Mouse (Mus musculus) B cell, adult 2 months (primary cell): Measurements from ENCODE around the gene Pck1.

ENCODE experiments used
- DNase-seq, 2 experiments: peaks; one replicate each; pipeline ENCODE4 v3.0.0; 2022

The Pck1 gene

DNA sequence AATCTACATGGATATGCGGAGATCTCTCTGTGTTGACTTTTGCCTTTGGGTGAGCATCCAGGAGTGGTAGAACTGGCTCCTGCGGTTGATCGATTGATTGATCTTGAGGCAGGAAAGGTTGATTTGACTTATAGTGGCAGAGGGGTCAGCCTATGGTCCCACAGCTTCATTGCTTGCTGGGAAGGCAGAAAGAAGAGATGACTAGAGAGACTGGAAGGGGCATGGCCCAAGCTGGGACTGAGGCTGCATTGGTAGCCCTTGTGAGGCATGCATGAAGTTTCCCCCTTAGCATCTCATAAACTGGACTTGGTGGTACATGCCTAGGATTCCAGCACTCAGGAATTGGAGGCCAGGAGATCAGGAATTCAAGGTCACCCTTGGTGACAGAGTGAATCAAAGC lies 54.2 kb downstream of the Pck1 start:
- DNase-seq: no peak
